Mouse (Mus musculus) mesoderm, embryonic 11.5 days (tissue): ENCODE results near the gene Jak3.
"Not testable (repeated sequence)": the region's sequence is repeated elsewhere in the genome, so short reads cannot be mapped to it uniquely, and the experiment has no call there.

Experiments used
- DNase-seq: peaks from one replicate; pipeline ENCODE4 v3.0.0-alpha.2; 2012; ENCODE audit warnings: low read depth, low spot score

Gene Jak3

DNA sequence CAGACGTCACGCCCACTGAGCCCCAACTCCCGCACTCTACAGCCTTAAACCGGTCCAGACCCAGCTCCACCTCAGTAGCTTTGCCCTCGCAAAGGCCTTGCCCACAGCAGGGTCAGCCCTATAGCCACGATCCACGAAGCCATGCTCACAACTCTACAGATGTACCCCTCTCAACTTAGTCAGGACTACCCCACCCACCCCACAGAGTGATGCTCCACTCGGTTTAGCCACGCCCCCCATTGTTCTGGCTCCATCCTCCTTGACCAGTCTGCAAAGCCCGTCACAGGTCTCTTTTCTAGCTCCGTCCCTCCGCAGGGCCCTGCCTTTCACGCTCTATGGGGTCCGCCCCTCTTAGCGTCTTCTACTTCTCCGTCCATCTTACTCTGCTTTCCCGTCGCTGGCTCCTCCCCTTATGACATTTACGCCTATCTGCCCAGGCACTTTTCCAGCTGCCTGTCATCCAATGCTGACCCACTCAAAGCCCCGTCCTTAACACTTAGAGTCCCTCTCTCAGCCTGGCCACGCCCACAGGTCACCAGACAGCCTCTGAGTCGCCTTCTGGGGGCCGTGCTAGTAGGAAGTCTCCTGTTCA is 10.1 kb downstream of the Jak3 start:
- no peak for DNase-seq

- no peak for DNase-seq
Measured at GRCm38 (mm10) chr8:71687616-71688015, 11.5 kb downstream of the Jak3 start.

DNA sequence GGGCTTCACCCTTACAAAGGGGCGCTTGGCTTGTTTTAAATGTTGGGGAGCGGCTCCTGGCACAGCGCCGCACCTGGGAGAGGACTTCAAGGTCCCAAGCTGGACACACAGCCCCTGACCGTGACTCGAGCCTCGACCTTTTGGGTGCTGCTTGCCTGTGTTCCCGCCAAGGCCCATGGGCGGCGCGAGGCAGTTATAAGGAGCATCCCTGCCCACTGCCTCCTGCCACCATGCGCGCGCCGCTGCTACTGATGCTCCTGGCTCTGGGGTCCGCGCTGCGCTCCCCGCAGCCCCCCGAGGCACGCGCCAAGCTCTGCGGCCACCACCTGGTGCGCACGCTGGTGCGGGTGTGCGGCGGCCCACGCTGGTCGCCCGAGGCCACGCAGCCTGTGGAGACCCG is 12.9 kb downstream of the Jak3 start, which contains the start of gene Insl3:
Gene Insl3 (plus strand): TSS at position 187 of the 400 bp plus-strand sequence.
- DNase-seq: no peak

DNA sequence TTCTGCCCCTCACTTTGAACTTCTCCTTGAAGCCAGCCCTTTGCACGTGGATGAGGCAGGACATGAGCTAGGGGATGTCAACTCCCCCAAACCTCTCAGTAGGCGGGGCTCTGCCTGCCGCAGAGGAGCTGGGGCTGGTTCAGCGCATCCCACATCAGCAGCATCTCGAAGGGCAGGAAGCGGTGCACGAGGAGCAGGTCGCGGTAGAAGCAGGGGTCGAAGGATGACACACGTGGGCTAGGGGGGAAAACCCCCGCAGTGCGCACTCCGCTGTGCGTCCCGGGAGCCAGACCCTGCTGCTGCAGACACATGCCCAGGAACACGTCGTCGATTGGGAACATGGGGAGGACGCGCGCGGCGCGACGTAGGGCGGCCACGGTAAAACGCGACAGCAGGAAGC is 16.4 kb downstream of the Jak3 start:
- no peak for DNase-seq

- DNase-seq: no peak
Measured at GRCm38 (mm10) chr8:71693166-71694041, 17.3 kb downstream of the Jak3 start.

DNA sequence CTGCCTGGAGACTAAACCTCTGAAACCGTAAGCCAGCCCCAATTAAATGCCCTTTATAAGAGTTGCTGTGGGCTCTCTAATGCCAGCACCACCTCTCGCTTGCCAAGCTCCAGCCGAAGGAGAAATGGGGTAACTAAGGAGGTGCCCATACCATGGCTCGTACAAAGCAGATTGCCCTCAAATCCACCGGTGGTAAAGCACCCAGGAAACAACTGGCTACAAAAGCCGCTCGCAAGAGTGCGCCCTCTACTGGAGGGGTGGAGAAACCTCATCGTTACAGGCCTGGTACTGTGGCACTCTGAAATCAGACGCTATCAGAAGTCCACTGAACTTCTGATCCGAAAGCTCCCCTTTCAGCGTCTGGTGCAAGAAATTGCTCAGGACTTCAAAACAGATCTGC is 19.4 kb downstream of the Jak3 start:
- not testable (repeated sequence) for DNase-seq

- DNase-seq: no peak
Measured at GRCm38 (mm10) chr8:71700493-71701269, 24.6 kb downstream of the Jak3 start.

DNA sequence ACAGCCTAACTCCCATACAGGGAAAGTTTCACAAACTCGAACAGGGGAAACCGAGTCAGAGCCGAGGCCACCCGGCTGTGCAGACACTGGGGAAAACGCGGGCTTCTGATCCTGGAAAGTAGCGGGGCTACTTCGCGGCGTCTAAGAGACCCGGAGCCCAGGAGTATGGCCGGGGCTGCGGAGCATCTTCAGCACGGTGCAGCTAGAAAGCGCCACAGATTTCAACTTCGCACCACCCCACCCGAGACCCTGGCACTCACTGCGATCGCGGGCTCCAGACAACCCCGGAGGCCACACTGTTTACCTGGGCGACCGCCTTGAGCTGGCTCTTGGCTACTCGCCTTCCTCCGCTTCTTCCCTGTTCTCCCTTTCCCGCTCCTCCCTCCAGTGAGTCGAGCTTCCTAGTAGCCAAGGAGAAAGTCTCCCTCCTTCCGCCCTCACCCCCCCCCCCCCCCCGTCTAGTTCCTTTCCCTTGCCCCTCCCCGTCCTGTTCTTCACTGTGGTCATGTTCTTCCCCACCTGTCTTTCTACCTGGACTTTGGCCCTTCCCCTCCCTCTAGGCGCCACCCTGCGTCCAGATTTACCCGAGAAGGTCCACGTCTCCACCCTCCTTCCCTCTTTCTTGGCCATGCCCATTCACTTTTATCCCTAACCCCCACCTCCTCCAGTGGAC is 25.5 kb downstream of the Jak3 start, which contains the start of gene B3gnt3:
Gene B3gnt3 (minus strand): TSS at position 376 of the 673 bp plus-strand sequence.
- no peak for DNase-seq

- DNase-seq: no peak
Measured at GRCm38 (mm10) chr8:71702087-71702432, 26.0 kb downstream of the Jak3 start.

GRCm38 (mm10) chr8:71702923-71703322 is 26.8 kb downstream of the Jak3 start:
- no peak for DNase-seq

DNA sequence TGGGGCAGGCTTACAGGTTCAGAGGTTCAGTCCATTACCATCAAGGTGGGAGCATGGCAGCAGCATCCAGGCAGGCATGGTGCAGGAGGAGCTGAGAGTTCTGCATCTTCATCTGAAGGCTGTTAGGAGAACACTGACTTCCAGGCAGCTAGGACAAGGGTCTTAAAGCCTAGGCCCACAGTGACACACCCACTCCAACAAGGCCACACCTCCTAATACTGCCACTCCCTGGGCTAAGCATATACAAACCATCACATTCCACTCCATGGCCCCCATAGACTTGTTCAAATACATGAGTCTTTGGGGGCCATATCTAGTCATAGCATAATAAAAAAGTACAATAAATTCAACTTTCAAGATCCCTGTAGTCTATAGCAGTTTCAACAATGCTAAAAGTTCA is 27.3 kb downstream of the Jak3 start:
- DNase-seq: not testable (repeated sequence)

GRCm38 (mm10) chr8:71707874-71708273 is 31.8 kb downstream of the Jak3 start:
- DNase-seq: peak; percentile 64

DNA sequence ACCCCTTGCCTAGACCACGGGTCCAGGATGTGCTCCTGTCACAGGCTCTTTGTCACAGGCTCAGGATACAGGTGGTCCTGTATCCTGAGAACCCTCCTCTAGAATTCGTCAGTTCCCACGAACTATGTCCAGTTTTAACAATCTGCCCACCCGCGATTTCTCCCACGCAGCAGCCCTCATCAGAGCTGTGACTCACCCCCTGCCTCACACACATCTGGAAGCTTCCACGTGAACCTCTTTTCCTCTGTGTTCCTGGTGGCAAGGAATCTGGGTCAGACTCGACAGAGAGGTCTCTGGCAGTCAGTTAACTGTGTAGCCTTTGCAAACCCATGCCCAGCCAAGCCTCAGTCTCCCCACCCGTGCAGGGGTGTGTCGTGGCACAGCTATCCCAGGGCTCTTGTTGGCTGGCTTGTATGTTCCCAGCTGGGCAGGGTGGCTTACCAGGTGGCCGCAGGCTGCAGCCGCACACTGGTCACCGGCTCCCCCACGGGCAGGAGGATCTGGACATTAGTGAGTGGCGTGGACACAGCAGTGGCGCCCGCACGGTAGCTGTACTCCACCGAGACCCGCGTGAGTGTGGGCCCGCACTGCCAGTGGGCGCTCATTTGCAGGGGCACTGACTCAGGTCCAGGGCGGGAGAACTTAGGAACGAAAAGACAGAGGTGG is 33.2 kb downstream of the Jak3 start:
- DNase-seq: no peak

DNA sequence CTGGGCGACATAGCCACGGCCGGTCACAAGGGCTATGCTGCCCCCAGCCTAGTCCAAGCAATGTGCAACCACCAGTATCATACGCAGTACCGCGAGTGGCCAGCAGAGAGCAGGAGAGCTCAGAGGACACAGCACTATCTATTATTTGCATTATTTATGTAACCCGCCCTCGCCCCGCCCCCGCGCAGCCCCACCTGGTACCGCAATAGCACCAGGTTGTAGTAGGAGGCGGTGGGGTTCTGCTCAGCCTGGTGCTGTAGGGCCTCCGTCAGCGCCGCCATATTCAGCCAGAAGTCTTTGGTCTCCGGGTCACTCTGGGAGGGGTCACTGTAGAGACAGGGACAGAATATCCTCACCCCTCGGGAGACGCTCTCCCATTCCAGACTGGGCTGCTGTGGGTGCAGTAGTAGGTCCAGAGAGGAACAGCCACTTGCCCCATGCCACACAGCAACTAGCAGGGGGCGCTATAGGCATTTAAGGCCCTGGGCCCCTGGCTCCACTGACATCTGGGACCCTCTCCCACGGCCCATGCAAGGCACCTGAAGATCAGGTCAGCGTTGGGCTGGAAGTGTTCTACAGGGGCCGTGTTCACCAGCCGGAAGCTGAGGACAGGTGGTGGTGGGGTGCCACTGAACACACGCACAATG is 33.8 kb downstream of the Jak3 start:
- peak; percentile 83 for DNase-seq

GRCm38 (mm10) chr8:71711574-71711973 is 35.5 kb downstream of the Jak3 start:
- DNase-seq: no peak

- DNase-seq: no peak
Measured at GRCm38 (mm10) chr8:71715531-71715930, 39.4 kb downstream of the Jak3 start.

DNA sequence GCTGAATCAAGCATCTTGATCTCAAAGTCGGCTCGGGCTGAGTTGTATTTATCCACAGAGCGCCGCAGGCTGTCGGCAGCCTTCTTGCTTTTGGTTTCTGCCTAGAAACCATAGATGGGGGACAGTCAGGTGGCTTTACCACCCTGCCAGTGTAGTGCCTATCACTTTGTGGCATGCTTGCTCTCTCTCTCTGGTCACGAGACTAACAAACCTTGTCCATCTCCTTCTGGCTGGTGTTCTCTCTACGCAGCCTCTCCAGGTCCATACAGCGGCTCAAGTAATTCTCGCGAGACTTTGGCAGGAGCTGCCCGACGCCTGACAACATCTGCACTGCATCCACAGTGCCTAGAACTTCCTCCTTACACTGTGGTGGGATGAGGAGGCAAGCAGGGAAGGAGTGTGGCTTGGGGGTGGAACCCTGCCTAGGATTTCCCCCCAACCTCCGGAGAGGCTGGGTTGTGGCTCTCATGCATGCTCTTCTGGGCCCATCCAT is 40.5 kb downstream of the Jak3 start:
- DNase-seq: no peak

DNA sequence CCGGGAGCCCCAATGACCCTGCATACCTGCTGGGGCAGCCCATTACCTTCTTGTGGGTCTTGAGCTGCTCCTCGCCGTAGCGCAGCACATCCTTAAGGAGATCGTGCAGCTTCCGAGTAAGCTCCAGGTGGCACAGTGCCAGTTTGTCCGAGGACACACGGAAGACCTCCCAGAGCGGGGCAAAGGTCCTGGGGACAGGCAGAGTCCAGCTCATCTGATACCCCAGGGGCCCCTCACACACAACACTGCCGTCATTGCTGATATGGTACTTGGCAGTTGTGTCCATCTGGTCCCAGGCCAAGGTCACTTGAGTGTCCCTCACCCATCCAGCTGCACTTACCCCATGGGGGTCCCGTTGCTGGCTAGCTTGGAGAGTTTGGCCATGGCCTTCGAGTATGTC is 41.0 kb downstream of the Jak3 start:
- no peak for DNase-seq

- DNase-seq: no peak
Measured at GRCm38 (mm10) chr8:71718252-71718651, 42.2 kb downstream of the Jak3 start.

GRCm38 (mm10) chr8:71719218-71719617 is 43.1 kb downstream of the Jak3 start:
- no peak for DNase-seq
